Mouse (Mus musculus) kidney, postnatal 14 days (tissue): ENCODE results near the gene Srgn.
"Not testable (repeated sequence)": the region's sequence is repeated elsewhere in the genome, so short reads cannot be mapped to it uniquely, and the experiment has no call there.

Experiments used
- DNase-seq: peaks from one replicate; pipeline ENCODE4 v3.0.0; 2022; ENCODE audit warnings: mixed read lengths

Srgn gene

DNA sequence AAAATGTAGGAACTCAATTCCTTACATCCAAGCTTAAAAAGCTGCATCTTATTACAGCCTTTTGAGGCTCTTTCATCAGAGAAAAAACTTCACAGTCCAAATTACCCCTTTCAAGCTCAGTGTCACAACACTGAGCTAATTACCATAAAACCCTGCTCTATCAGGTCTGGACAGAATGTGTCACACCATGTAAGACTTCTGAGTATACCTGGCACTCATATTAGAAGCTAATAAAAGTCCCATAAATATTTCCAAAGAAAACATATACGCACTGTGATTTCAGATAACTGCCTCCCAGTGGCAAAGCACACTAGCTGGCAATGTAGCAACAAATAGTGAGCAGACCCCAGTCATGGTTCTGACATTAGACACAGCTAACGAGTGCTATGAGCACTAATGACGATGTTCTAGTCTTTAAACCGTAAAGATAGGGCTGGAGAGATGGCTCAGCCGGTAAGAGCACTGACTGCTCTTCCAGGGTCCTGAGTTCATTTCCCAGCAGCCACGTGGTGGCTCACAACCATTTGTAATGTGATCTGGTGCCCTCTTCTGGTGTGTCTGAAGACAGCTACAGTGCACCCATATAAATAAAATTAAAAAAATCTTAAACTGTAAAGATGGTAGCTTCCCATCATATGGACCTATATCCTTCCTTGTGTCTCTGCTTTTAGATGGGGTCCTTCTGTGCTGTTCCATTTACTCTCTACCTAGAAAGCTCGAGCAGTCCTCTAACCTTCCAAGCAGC, 46.0 kb downstream of the Srgn start:
- DNase-seq = no peak

DNA sequence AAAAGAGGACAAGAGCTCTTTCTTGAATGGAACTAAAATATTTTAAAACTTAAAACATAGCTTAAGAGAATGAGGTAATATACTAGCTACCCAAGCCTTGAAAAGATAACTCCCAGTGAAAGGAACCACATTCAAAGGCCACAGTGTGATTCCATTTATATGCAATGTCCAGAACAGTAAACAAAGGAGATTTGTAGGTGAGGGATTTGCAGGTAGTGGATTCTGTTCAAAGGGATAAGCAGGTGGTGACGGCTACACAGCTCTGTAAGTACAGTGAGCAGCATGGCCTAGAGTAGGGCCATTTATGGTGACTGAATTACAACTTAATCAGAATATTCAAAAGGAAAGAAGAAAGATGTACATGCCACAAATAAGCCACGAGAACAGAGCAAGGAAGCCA, 50.3 kb downstream of the Srgn start:
- DNase-seq = no peak

DNA sequence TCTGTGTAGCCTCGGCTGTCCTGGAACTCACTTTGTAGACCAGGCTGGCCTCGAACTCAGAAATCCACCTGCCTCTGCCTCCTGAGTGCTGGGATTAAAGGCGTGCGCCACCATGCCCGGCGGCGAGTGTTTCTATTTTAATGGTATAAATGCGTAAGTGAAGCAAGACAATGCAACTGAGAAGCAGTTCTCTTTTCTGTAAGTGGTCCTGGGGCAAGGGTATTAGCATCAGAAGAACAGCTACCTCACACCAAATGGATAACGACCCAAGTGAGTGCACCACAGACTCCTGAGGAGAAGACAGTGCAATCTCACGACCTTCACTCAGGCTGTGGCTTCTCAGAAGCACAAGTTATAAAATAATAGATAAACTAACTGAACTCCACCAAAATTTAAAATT, 52.3 kb downstream of the Srgn start:
- DNase-seq = no peak

DNA sequence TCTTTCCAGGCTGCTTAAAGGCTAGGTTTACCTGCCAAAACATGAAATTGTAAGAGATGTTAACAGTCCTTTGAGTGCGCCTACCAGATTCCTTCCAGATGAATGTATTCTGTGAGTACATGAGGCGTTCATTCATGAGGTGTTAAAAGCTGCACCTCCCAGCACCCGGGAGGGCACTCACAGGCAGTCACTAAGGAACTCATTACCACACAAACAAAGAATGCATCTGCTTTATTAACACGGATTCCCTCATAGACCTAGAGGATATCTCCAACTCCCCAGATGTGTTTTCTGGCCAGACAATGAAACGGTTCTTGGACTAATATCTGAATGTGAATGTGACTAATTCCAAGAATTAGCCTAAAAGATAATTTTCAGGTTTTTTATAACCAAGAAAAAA, 56.1 kb downstream of the Srgn start:
- DNase-seq = no peak

DNA sequence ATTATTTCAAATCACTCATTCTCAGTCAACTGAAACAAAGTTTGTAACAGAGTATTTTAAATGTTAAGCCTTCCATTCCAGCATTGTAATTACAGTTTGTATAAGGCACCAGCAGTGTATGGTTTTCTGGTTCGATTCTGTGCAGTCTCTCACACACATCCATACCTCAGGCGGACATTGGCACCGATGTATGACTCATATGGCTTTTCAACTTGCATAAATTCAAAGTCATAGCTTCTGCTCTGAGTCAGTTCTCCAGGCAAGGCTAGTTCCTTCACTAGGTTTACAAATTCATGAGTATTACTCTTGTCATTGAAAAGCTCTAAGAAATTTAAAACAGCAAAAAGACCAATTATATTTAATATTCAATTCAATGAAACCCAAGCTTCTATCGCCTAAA, 57.5 kb downstream of the Srgn start:
- DNase-seq = no peak

DNA sequence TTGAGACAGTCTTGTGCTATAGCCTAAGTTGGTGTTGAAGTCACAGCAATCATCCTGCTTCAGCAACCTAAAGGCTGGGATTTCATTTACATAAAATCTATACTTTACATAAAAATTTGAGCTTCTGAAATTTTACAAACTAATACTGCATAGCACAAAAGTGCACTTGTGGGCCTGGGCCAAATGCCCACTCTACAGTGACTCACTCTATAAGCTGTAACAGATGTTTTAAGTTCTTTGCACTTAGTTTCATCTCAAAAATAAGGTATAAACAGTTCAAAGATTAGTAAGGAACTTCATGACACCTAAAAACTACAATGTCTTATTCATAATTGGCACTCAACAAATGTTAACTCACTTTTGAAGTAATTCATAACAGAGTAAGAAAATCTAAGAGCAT, 65.9 kb downstream of the Srgn start:
- no peak for DNase-seq

DNA sequence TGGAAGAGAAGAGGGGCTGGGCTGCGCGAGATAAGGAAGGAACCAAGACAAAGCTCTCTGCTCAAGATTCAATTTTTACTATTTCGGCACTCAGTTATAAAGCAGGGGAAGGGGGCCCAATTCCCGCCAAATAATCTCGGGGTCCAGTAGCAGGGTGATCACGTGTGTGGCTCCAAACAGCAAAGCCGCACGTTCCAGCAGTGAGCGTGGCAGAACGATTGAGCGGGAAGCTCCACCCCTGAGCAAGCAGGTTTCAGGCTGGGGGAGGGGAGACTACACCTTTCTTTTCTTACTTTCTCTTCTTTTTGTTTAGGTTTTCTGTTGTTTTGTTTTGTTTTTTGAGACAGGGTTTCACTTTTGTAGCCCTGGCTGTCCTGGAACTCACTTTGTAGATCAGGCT, 75.2 kb downstream of the Srgn start:
- DNase-seq = not testable (repeated sequence)

DNA sequence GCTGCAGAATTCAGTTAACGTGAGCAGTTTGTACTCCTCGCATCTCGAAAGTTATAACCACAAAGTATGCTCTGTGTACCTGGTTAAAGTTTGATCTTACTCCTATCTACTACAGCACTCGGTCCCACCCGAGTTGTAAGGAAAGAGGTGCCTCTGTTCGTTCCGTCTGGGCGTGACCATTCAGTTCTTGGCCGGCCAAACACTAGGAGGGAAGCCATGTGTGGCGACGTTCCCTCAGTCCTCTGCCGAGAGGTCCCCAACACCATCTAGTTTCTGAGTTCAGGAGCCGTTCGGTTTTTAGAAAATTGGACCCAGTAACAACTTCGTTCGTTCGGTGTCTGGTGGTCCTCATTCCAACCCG, 77.0 kb downstream of the Srgn start:
- no peak for DNase-seq

DNA sequence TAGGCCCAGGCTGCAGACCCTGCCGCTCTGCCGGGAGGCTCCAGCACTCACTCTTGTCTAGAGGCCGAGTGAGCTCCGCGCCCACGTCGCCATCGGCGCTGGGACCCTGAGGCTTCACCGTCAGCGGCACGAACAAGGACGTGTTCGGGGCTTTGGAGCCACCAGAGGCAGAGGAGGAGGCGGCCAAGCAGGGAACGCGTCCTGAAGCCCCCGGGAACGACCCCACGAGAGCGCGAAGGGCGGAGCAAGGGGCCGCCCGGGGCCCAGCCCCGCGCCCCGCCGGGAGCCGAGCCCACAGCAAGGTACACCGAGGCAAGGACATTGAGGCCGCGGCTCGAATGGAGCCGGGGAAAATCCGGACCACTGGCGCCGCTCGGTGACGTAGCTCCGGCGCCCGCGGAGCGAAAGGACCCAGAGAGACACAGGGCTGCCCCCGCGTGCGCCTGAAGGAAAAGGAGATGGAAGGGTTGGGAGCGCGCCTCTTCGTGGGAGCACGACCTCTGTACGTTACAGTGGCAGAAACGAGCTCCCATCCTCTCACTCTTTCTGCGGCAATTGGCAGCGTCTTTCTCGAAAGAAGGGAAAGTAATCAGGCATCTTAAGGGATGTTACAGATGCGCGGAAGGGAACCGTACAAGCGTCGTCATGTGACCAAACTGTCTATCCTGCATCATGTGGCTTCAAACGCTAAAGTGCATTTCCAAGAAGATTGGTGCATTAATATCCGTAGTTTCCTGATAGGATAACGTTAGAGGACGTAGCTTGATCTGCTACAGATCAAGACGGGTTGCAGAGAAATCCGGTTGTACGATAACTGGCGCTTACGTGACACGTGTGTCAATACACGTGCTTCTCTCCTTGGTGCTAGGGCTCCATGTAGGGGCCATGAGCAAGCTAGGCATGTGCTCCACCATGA, 77.6 kb downstream of the Srgn start, which contains the start of the genes 4930507D05Rik and Supv3l1:
Gene 4930507D05Rik (plus strand): TSS at position 126 of the 916 bp plus-strand sequence.
Gene Supv3l1 (minus strand): TSS at position 375 of the 916 bp plus-strand sequence.
- DNase-seq = peak; percentile 93
